10 mouse cellular contexts compared by ENCODE assay signal in the genomic region with DNA sequence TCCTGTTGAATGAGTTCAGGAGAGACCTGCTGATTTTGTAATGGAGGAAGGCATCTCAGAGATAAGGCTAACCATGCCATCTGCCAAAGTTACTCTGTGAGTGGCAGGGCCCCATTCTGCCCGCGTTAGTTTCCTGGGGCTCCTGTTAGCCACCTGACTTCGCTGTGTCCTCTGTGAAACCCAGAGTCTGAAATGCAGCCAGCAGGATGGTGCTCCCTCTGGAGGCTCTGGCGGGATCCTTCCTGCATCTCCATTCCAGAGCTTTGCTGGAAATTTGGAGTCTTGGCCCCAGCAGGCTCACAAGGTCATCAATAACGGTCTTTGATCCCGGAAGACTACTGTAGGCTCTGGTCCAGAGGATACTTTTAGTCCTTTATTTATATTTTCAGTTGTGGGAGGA. TPM values are rescaled to one million over a fixed set of nuclear protein-coding genes. Genes with fewer than 3 reads are reported as not detected.
DNase-seq lines count a peak whose midpoint lies in the region; ATAC-seq and TF ChIP-seq lines count a peak whose summit lies in the region.
"Had no signal": no experiment of that assay in that cellular context is flagged by ENCODE, and none has a peak within 500 bp of the region (broad histone marks: within the 10 kb centered on the region; RNA-seq: fewer than 3 reads in every experiment).

No protein-coding gene starts in this region.

- peak; percentile 51 for TF ChIP-seq CTCF in gastrocnemius, adult 2 months (IDR thresholded peaks at IDR 0.05)
- TF ChIP-seq CTCF in testis, adult 2 months (IDR thresholded peaks at IDR 0.05; ENCODE audit: control insufficient read depth, insufficient read depth, insufficient replicate concordance, low read depth, low read length): peak; percentile 30; the same call in 1 of the 2 replicates
- peak; percentile 70 for TF ChIP-seq CTCF in stomach, postnatal 0 days (IDR thresholded peaks at IDR 0.05; ENCODE audit: low read depth)

- H3K36me3 ChIP-seq in testis, adult 2 months (ENCODE audit: control insufficient read depth, insufficient read depth, low read length): no peaks in the 10 kb centered on the region
- peaks cover 7% of the 10 kb centered on the region; the same call in 1 of the 2 replicates for H3K36me3 ChIP-seq in heart, embryonic 16.5 days (ENCODE audit: control insufficient read depth, insufficient read depth)
- H3K36me3 ChIP-seq in stomach, postnatal 0 days (ENCODE audit: control insufficient read depth, insufficient read depth, low read length): no peaks in the 10 kb centered on the region
- no peaks in the 10 kb centered on the region for H3K36me3 ChIP-seq in forebrain, embryonic 10.5 days (replicated peaks)

- intact Hi-C loops in gastrocnemius, adult 2 months (cut with DNase I): loop anchor here (1.0 kb wide), 1 partner anchor 79 kb away; no protein-coding TSS in a partner anchor

- no peak overlapping the region for H3K27ac ChIP-seq in gastrocnemius, adult 2 months
- H3K27ac ChIP-seq in testis, adult 2 months (ENCODE audit: control insufficient read depth, insufficient read depth, low read depth, low read length): no peak overlapping the region
- no peak overlapping the region for H3K27ac ChIP-seq in heart, embryonic 16.5 days (ENCODE audit: low read length)
- H3K27ac ChIP-seq in stomach, postnatal 0 days (replicated peaks): no peak overlapping the region
- no peak overlapping the region for H3K27ac ChIP-seq in forebrain, embryonic 10.5 days

- WGBS in heart, embryonic 16.5 days: 20% methylated on average over 6 of the region's 6 CpGs
- 23% methylated on average over 6 of the region's 6 CpGs for WGBS in stomach, postnatal 0 days
- 34% methylated on average over 6 of the region's 6 CpGs for WGBS in forebrain, embryonic 10.5 days

- peak; percentile 51 for DNase-seq in gastrocnemius, adult 2 months
- DNase-seq in gastrocnemius, postnatal 4 days (ENCODE audit: low spot score in 2 of 2): no peak
- DNase-seq in testis, postnatal 14 days (ENCODE audit: low spot score): no peak
- peak; percentile 47 for DNase-seq in stomach, postnatal 0 days (ENCODE audit: low spot score)
- DNase-seq in forebrain, embryonic 10.5 days (ENCODE audit: extremely low spot score, low spot score): no peak

- no peak for ATAC-seq in heart, embryonic 16.5 days (replicated peaks; ENCODE audit: extremely low read depth, insufficient read depth, low FRiP score)
- no peak for ATAC-seq in stomach, postnatal 0 days (ENCODE audit: low FRiP score, low TSS enrichment)
- no peak for ATAC-seq in megakaryocyte progenitor cell, adult 5-6 weeks (replicated peaks; ENCODE audit: poor library complexity)

- H3K9me3 ChIP-seq in heart, embryonic 16.5 days (replicated peaks; ENCODE audit: control insufficient read depth, low read length): peaks cover 2% of the 10 kb centered on the region; the same call in 1 of the 2 replicates
- H3K9me3 ChIP-seq in stomach, postnatal 0 days (ENCODE audit: control insufficient read depth, low read length): no peaks in the 10 kb centered on the region
- H3K9me3 ChIP-seq in forebrain, embryonic 10.5 days: no peaks in the 10 kb centered on the region; the same call in 1 of the 2 replicates

- no peak overlapping the region for H3K4me3 ChIP-seq in gastrocnemius, adult 2 months
- H3K4me3 ChIP-seq in testis, adult 2 months (ENCODE audit: control insufficient read depth, low read depth, low read length): no peak overlapping the region
- no peak overlapping the region for H3K4me3 ChIP-seq in heart, embryonic 16.5 days (ENCODE audit: low read length)
- no peak overlapping the region for H3K4me3 ChIP-seq in stomach, postnatal 0 days (ENCODE audit: low read depth, low read length)
- no peak overlapping the region for H3K4me3 ChIP-seq in forebrain, embryonic 10.5 days

- TF ChIP-seq EP300 in stomach, postnatal 0 days (optimal IDR thresholded peaks at IDR 0.05): no peak

- TF ChIP-seq POLR2A in testis, adult 2 months (IDR thresholded peaks at IDR 0.05; ENCODE audit: control insufficient read depth, low read depth, low read length): no peak

- no peak overlapping the region for H3K9ac ChIP-seq in heart, embryonic 16.5 days (ENCODE audit: low read length)
- H3K9ac ChIP-seq in stomach, postnatal 0 days (ENCODE audit: low read length): no peak overlapping the region

- no peaks in the 10 kb centered on the region for H3K27me3 ChIP-seq in testis, adult 2 months (ENCODE audit: control insufficient read depth, insufficient read depth, low read length)
- no peaks in the 10 kb centered on the region for H3K27me3 ChIP-seq in heart, embryonic 16.5 days (ENCODE audit: control insufficient read depth, insufficient read depth, low read length)
- no peaks in the 10 kb centered on the region for H3K27me3 ChIP-seq in stomach, postnatal 0 days (ENCODE audit: control insufficient read depth, insufficient read depth, low read length)
- H3K27me3 ChIP-seq in forebrain, embryonic 10.5 days (ENCODE audit: poor library complexity, severe bottlenecking): no peaks in the 10 kb centered on the region

- peak overlapping the region; percentile 39 for H3K4me2 ChIP-seq in heart, embryonic 16.5 days (ENCODE audit: low read depth, low read length)
- H3K4me2 ChIP-seq in stomach, postnatal 0 days (replicated peaks; ENCODE audit: low read depth): no peak overlapping the region

- H3K4me1 ChIP-seq in testis, adult 2 months (ENCODE audit: control insufficient read depth, insufficient read depth, low read length): no peaks in the 10 kb centered on the region
- peaks cover 4% of the 10 kb centered on the region for H3K4me1 ChIP-seq in heart, embryonic 16.5 days (ENCODE audit: control insufficient read depth, insufficient read depth, low read length)
- H3K4me1 ChIP-seq in stomach, postnatal 0 days (replicated peaks; ENCODE audit: control insufficient read depth, insufficient read depth): no peaks in the 10 kb centered on the region
- H3K4me1 ChIP-seq in forebrain, embryonic 10.5 days: peaks cover 16% of the 10 kb centered on the region

RNA-seq across cellular contexts. Expression of a gene that starts 28.7 kb away (rescaled TPM):
- 1 to 10 TPM; 7.5 to 7.6 TPM for total RNA-seq in gastrocnemius, adult 2 months (2021)
- total RNA-seq in gastrocnemius, postnatal 4 days (2021): 1 to 10 TPM; 3.7 to 5.5 TPM
- 3.3 and 3.4 TPM in 2 replicates for polyA plus RNA-seq in testis, adult 2 months (2012; rRNA removed)
- polyA plus RNA-seq in heart, embryonic 16.5 days (2015; fragmentation: Nextera tagmentation; extraction: Ambion mirVana): 7.0 and 8.3 TPM in 2 replicates
- 10.3 and 10.8 TPM in 2 replicates for polyA plus RNA-seq in stomach, postnatal 0 days (2015; fragmentation: Nextera tagmentation; extraction: Ambion mirVana)
- total RNA-seq in megakaryocyte progenitor cell, adult 5-6 weeks (2015): 8.3 and 9.5 TPM in 2 replicates
- 19.6 and 26.9 TPM in 2 replicates for total RNA-seq in megakaryocyte progenitor cell, adult 5-6 weeks (2017)
- 0.90 and 1.0 TPM in 2 replicates for polyA plus RNA-seq in forebrain, embryonic 10.5 days (2016; fragmentation: Nextera tagmentation; extraction: Ambion mirVana)

RNA-seq across cellular contexts. Expression of a gene that starts 34.5 kb away (rescaled TPM):
- not detected for total RNA-seq in gastrocnemius, adult 2 months (2021)
- total RNA-seq in gastrocnemius, postnatal 4 days (2021): not detected
- 0.46 TPM in 1 of 2 replicates, not detected in the other for polyA plus RNA-seq in testis, adult 2 months (2012; rRNA removed)
- polyA plus RNA-seq in heart, embryonic 16.5 days (2015; fragmentation: Nextera tagmentation; extraction: Ambion mirVana): 0.29 and 0.66 TPM in 2 replicates
- polyA plus RNA-seq in stomach, postnatal 0 days (2015; fragmentation: Nextera tagmentation; extraction: Ambion mirVana): 17.6 and 24.8 TPM in 2 replicates
- not detected in 2 replicates for total RNA-seq in megakaryocyte progenitor cell, adult 5-6 weeks (2015)
- not detected in 2 replicates for total RNA-seq in megakaryocyte progenitor cell, adult 5-6 weeks (2017)
- not detected in 2 replicates for polyA plus RNA-seq in forebrain, embryonic 10.5 days (2016; fragmentation: Nextera tagmentation; extraction: Ambion mirVana)
- total RNA-seq: left cerebral cortex, postnatal 25 days had no signal
- polyA plus RNA-seq: neural tube, embryonic 14.5 days had no signal

Comparison
In these comparisons a context has a peak if more than half of its experiments do, and no peak if none do; other contexts are left out.
1. DNase-seq: peak in gastrocnemius, adult 2 months (single experiment) and stomach, postnatal 0 days (single experiment); none in gastrocnemius, postnatal 4 days (0 of 2), testis, postnatal 14 days (single experiment) and forebrain, embryonic 10.5 days (single experiment).
2. RNA of a gene that starts 34.5 kb away (polyA plus RNA-seq): 17.6 to 24.8 TPM in stomach, postnatal 0 days; 0.29 to 0.66 TPM in heart, embryonic 16.5 days, 0.46 TPM in testis, adult 2 months and not detected in forebrain, embryonic 10.5 days; every median in the first group is over 10 times any median in the second.
3. Peak in every context shown above with its lines, with median percentiles within 50 percentile points of each other: CTCF ChIP-seq.